Mouse (Mus musculus) hindbrain, embryonic 16.5 days (tissue): Measurements from ENCODE around the gene Slain1. TPM values are rescaled to one million over a fixed set of nuclear protein-coding genes. Genes with fewer than 3 reads are reported as not detected.

ENCODE experiments used
- ATAC-seq: fragments of 200-750 bp; cut with Nextera tagmentation; 2 replicates; pipeline ENCODE4 v1.8.0; 2017; ENCODE audit warnings: moderate TSS enrichment, moderate library complexity
- H3K27ac ChIP-seq: fragments of 300-500 bp; sonication (generic); 2 replicates; pipeline ENCODE4 v1.5.1; 2014; ENCODE audit warnings: low read depth, mild to moderate bottlenecking, control low read depth, low read length, moderate library complexity
- H3K27me3 ChIP-seq: fragments of 300-500 bp; sonication (generic); replicated peaks from 2 replicates; pipeline ENCODE4 v1.6.1; 2014; ENCODE audit warnings: low read length; ENCODE audit not compliant: control insufficient read depth, insufficient read depth
- H3K36me3 ChIP-seq: fragments of 300-500 bp; sonication (generic); 2 replicates; pipeline ENCODE4 v1.6.1; 2014; ENCODE audit warnings: mild to moderate bottlenecking, low read length, moderate library complexity, mixed read lengths; ENCODE audit not compliant: control insufficient read depth, insufficient read depth
- H3K4me1 ChIP-seq: fragments of 300-500 bp; sonication (generic); 2 replicates; pipeline ENCODE4 v1.6.1; 2014; ENCODE audit warnings: low read depth, low read length; ENCODE audit not compliant: control insufficient read depth, insufficient read depth
- H3K4me2 ChIP-seq: fragments of 300-500 bp; sonication (generic); 2 replicates; pipeline ENCODE4 v1.6.1; 2014; ENCODE audit warnings: mild to moderate bottlenecking, low read length, control low read depth, moderate library complexity
- H3K4me3 ChIP-seq: fragments of 300-500 bp; sonication (generic); 2 replicates; pipeline ENCODE4 v1.5.1; 2014; ENCODE audit warnings: mild to moderate bottlenecking, low read length, control low read depth, moderate library complexity
- H3K9ac ChIP-seq: fragments of 300-500 bp; sonication (generic); 2 replicates; pipeline ENCODE4 v1.6.1; 2014; ENCODE audit warnings: low read depth, mild to moderate bottlenecking, control low read depth, low read length, moderate library complexity
- H3K9me3 ChIP-seq: fragments of 300-500 bp; sonication (generic); 2 replicates; pipeline ENCODE4 v1.6.1; 2014; ENCODE audit warnings: mild to moderate bottlenecking, low read length, moderate library complexity; ENCODE audit not compliant: control insufficient read depth
- WGBS: fragments of 180-500 bp; shearing (Covaris S2); extraction: QIAGEN DNeasy Blood & Tissue Kit; methylation state at CpG from one replicate; pipeline ENCODE4 v1.1.7; 2014; 5-methylcytosine and 5-hydroxymethylcytosine counted together
- polyA plus RNA-seq: library from polyadenylated mRNA; unstranded; fragments of >200 nt; fragmentation: Nextera tagmentation; extraction: Ambion mirVana; gene quantifications from 2 replicates; pipeline ENCODE4 v1.2.1, GENCODE M21; 2015

The Slain1 gene
- polyA plus RNA-seq, 1 experiment from 2014 or later, result 5.3 TPM

DNA sequence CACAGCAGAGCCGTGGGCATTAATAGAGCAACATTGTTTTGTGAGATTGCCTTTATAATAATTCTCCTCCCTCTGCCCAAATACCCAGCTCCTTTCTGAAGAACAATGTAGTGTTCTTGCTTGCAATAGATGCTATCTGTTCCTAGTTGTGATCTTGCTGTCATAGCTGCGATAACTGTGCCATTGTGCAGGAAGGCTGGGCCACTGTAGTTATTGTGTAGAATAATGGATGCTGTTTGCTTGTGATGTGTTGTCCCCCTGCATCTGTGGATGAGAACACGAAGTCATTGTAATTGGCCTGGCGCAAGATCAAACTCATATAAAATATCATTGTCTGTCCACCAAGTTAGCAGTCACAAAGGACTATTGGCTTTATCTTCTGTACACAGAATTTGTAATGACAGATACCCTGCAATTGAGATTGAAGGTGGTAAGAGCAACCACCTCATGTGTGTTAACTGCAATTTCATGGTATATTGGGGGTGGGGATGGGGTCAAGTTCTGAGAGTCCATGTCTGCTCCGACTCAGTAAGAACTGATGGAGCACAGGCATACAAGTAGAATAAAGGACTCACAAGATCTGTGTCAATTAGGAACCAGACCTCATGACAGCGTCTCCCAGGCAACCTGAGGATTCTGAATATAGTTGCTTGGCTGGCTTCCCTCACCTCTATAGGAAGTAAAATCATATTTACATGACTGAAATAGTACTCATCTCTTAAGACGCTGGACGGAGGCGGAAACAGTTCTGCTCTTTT is 32.8 kb downstream of the Slain1 start:
- ATAC-seq, result no peak
- H3K4me2 ChIP-seq, result no peak overlapping the region
- no peaks in the 10 kb centered on the region for H3K9me3 ChIP-seq
- 0 out of 2 replicates have a peak, but pooled peaks cover 7% of the 10 kb centered on the region for H3K36me3 ChIP-seq
- no peak overlapping the region for H3K9ac ChIP-seq
- H3K27ac ChIP-seq, result no peak overlapping the region
- 33% methylated on average over 9 of the region's 9 CpGs for WGBS
- no peaks in the 10 kb centered on the region for H3K27me3 ChIP-seq
- no peak overlapping the region for H3K4me3 ChIP-seq
- peaks cover 35% of the 10 kb centered on the region for H3K4me1 ChIP-seq

GRCm38 (mm10) chr14:103686994-103687393 is 37.0 kb downstream of the Slain1 start:
- WGBS, result 88% methylated on average over 2 of the region's 2 CpGs
- Histone ChIP-seq H3K9ac (no peak overlapping the region), H3K9me3 (no peaks in the 10 kb centered on the region), H3K36me3 (0 out of 2 replicates have a peak, but pooled peaks cover 13% of the 10 kb centered on the region), H3K27ac (no peak overlapping the region), H3K27me3 (no peaks in the 10 kb centered on the region), H3K4me2 (no peak overlapping the region), H3K4me3 (no peak overlapping the region), H3K4me1 (peaks cover 7% of the 10 kb centered on the region)
- ATAC-seq, result no peak

DNA sequence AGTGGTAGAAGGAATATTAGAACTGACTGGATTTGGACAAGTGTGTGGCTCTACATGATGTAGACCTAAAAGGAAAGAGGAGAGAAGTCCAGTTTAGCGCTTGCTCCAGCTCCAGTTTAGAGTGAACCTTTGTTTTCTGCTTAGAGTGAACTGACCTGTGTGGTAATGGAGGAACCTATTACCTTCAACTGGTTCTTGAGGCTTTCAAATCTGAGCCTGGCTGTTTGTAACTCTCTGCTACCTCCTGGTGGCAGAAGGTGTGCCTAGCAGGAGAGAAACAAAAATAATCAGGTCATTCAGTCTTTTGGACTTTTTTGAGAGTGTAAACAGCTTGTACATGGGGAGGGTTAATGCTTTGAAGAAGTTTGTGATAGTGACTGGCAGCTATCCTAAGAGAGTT is 44.3 kb downstream of the Slain1 start:
- Histone ChIP-seq H3K36me3 (peaks cover 16% of the 10 kb centered on the region), H3K4me3 (no peak overlapping the region), H3K9ac (no peak overlapping the region), H3K27me3 (no peaks in the 10 kb centered on the region), H3K27ac (no peak overlapping the region), H3K4me2 (no peak overlapping the region), H3K9me3 (no peaks in the 10 kb centered on the region), H3K4me1 (no peaks in the 10 kb centered on the region)
- WGBS, result 44% methylated on average over 1 of the region's 1 CpGs
- peak; percentile 60; the same call in 1 of the 2 replicates for ATAC-seq

DNA sequence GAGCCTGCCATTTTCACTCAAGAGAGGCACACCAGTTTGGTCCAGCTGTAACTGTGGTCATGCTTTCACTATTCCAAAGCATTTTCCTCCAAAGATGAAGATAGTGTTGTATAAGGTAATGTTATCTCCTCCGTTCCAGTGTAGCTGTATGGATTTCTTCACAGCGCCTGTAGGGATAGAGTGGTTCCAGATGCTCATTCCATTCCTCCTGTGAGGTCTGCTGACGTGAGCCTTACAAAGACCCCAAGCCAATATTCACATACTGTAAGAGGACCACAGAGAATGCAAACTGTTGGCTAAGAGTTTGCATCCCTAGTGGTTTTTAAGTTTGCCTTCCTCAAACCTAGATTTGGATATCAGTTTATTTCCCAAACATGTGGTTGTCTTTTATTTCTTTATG is 45.6 kb downstream of the Slain1 start:
- whole genome bisulfite sequencing, result 92% methylated on average over 3 of the region's 3 CpGs
- H3K27me3 ChIP-seq, result no peaks in the 10 kb centered on the region
- peaks cover 17% of the 10 kb centered on the region for H3K36me3 ChIP-seq
- H3K27ac ChIP-seq, result no peak overlapping the region
- ATAC-seq, result no peak
- no peak overlapping the region for H3K4me2 ChIP-seq
- H3K4me3 ChIP-seq, result no peak overlapping the region
- H3K9ac ChIP-seq, result no peak overlapping the region
- no peaks in the 10 kb centered on the region for H3K4me1 ChIP-seq
- no peaks in the 10 kb centered on the region for H3K9me3 ChIP-seq

GRCm38 (mm10) chr14:103697101-103697500 is 47.1 kb downstream of the Slain1 start:
- Histone ChIP-seq H3K9me3 (no peaks in the 10 kb centered on the region), H3K4me1 (no peaks in the 10 kb centered on the region), H3K27me3 (no peaks in the 10 kb centered on the region), H3K27ac (no peak overlapping the region), H3K9ac (no peak overlapping the region), H3K36me3 (peaks cover 17% of the 10 kb centered on the region), H3K4me2 (no peak overlapping the region), H3K4me3 (no peak overlapping the region)
- 0 out of 2 replicates have a peak, but pooled peaks have one; percentile 14 for ATAC-seq
- WGBS, result 87% methylated on average over 7 of the region's 7 CpGs

GRCm38 (mm10) chr14:103699308-103699707 is 49.3 kb downstream of the Slain1 start:
- Histone ChIP-seq H3K27me3 (no peaks in the 10 kb centered on the region), H3K27ac (no peak overlapping the region), H3K4me1 (no peaks in the 10 kb centered on the region), H3K4me3 (no peak overlapping the region), H3K36me3 (peaks cover 29% of the 10 kb centered on the region), H3K9ac (no peak overlapping the region), H3K4me2 (no peak overlapping the region), H3K9me3 (no peaks in the 10 kb centered on the region)
- 99% methylated on average over 6 of the region's 6 CpGs for WGBS
- ATAC-seq, result no peak

- Histone ChIP-seq H3K27ac (no peak overlapping the region), H3K9ac (no peak overlapping the region), H3K4me2 (no peak overlapping the region), H3K9me3 (no peaks in the 10 kb centered on the region), H3K36me3 (peaks cover 18% of the 10 kb centered on the region), H3K4me1 (no peaks in the 10 kb centered on the region), H3K27me3 (no peaks in the 10 kb centered on the region), H3K4me3 (no peak overlapping the region)
- WGBS, result 90% methylated on average over 18 of the region's 18 CpGs
- no peak for ATAC-seq
Observed at GRCm38 (mm10) chr14:103702516-103702915, 52.5 kb downstream of the Slain1 start.

DNA sequence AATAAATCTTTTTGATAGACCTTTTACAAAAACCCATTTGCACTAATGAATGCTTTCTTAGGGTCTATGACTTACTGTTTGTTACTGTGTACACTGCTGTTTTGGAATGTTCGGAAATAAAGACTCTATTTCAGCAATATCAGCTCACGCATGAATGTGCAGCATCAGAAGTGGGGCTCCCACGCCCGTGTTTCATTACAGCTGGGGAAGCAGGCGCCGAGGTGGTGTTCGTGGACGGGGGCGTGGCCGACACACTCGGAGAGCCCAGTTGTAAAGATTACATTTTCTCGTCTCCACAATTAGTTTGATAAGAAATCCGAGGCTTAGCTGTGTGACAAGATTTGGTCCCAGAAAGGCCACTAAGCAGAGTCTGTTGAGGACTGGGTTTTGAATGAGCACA is 54.7 kb downstream of the Slain1 start:
- ATAC-seq, result no peak
- H3K36me3 ChIP-seq, result peaks cover 12% of the 10 kb centered on the region

DNA sequence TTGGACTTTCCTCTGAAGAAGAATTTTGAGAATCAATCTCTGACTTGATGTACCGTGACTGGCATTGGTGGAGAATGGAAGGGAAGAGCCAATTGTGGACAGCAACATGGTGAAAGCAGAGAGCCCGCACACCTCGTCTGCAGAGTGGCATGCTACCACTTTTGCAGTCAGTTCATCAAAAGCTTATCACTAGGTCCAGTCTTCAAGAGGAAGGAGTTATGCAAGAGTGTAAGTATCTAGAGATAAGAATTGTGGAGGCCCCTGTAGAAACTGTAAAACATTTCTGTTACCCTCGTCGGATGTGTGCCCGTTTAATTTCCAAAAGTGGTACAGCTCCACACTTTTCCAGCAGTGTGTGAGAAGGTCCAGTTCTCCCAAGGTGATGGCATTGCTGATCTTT is 56.3 kb downstream of the Slain1 start:
- no peaks in the 10 kb centered on the region for H3K27me3 ChIP-seq
- no peak overlapping the region for H3K4me3 ChIP-seq
- H3K4me1 ChIP-seq, result no peaks in the 10 kb centered on the region
- H3K9ac ChIP-seq, result no peak overlapping the region
- ATAC-seq, result no peak
- WGBS, result 92% methylated on average over 6 of the region's 6 CpGs
- no peaks in the 10 kb centered on the region for H3K9me3 ChIP-seq
- H3K36me3 ChIP-seq, result peaks cover 12% of the 10 kb centered on the region
- no peak overlapping the region for H3K4me2 ChIP-seq
- H3K27ac ChIP-seq, result no peak overlapping the region

More for the DNA sequence above, 54.7 kb downstream of the Slain1 start:
- no peak overlapping the region for H3K4me2 ChIP-seq
- WGBS, result 84% methylated on average over 13 of the region's 13 CpGs
- no peaks in the 10 kb centered on the region for H3K9me3 ChIP-seq
- H3K4me3 ChIP-seq, result no peak overlapping the region
- H3K27me3 ChIP-seq, result no peaks in the 10 kb centered on the region
- H3K4me1 ChIP-seq, result no peaks in the 10 kb centered on the region
- H3K27ac ChIP-seq, result no peak overlapping the region
- no peak overlapping the region for H3K9ac ChIP-seq
